Mouse (Mus musculus) thymus, adult 2 months (tissue): ENCODE results near the gene Ltbp1.

Experiments used
- CTCF ChIP-seq: fragments of 200-500 bp; IDR thresholded peaks from 2 replicates; pipeline ENCODE4 v1.5.1; 2012; ENCODE audit warnings: mild to moderate bottlenecking, control low read depth, low read length, moderate library complexity, borderline replicate concordance; ENCODE audit not compliant: control insufficient read depth, poor library complexity, insufficient read depth; ENCODE audit errors: extremely low read depth
- POLR2A ChIP-seq: fragments of 200-500 bp; IDR thresholded peaks from 2 replicates; pipeline ENCODE4 v1.6.1; 2012; ENCODE audit warnings: mild to moderate bottlenecking, low read length, control low read depth, moderate library complexity; ENCODE audit not compliant: control insufficient read depth, poor library complexity, insufficient read depth; ENCODE audit errors: extremely low read depth

DNA sequence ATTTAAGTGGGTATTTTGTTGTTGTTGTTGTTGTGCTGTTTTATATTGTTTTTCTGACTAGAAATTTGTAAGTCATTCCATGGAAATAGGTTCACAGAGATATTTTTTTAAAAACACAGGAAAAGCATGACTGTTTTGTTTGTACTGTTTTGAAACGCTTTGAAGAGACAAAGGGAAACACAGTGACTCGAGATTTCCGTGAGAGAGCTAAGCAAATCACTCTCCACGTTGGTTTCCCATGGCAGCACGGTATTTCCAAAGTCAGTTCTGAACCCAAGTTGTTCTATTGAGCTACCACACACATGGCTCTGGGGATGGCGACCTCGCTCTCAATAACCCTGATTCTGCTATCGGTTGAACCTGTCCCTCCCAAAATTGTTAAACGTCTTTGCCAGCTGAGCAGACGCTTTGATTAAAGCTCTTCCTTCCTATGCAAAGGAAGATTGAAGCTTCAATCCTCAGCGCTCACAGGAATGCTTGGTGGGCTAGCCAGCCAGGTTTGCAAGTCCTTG lies 431.9 kb downstream of the Ltbp1 start:
- no peak for TF ChIP-seq POLR2A
- TF ChIP-seq CTCF: no peak
